Mouse (Mus musculus) ES-Bruce4 (cell line): ENCODE measurements around the gene Ppp2r2c.

Experiments
- CTCF ChIP-seq: IDR thresholded peaks from one replicate; pipeline ENCODE4 v1.8.1; 2011; ENCODE audit warnings: low read depth, low read length
- EP300 ChIP-seq: IDR thresholded peaks from 2 replicates; pipeline ENCODE4 v1.6.1; 2011; ENCODE audit warnings: low read depth, low read length; ENCODE audit not compliant: insufficient read depth
- POLR2A ChIP-seq: IDR thresholded peaks from one replicate; pipeline ENCODE4 v1.8.1; 2011; ENCODE audit warnings: low read length; ENCODE audit not compliant: insufficient read depth

DNA sequence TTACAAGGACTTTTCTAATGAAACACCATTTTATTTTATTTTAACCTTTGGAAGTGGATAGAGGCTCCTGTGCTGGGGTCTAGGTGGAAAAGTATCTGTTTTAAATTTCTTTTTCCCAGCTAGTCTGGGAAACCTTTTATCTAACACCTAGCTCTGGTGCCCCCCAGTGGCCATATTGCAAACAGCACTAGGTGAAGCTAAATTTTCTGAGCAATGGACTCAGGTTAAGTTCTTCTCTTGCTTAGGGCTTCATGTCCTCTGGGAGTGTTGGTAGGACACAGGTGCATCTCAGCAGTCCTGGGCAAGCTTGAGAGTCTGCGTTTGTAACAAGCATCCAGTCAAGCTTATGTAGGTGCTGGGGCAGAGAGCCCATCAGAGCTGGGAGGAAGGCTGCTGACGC is 133.7 kb downstream of the Ppp2r2c start:
- no peak for TF ChIP-seq EP300
- TF ChIP-seq CTCF = no peak
- no peak for TF ChIP-seq POLR2A
